Mouse (Mus musculus) forebrain, postnatal 0 days (tissue): ENCODE results near the gene Wipf1. TPM values are rescaled to one million over a fixed set of nuclear protein-coding genes. Genes with fewer than 3 reads are reported as not detected.

Experiments
- ATAC-seq: fragments of 200-750 bp; cut with Nextera tagmentation; 2 replicates; pipeline ENCODE4 v1.8.0; 2017; ENCODE audit warnings: mild to moderate bottlenecking, moderate library complexity
- DNase-seq: peaks from one replicate; pipeline ENCODE4 v3.0.0-alpha.2; 2015
- H3K27ac ChIP-seq: fragments of 300-500 bp; sonication (generic); 2 replicates; pipeline ENCODE4 v1.5.1; 2014; ENCODE audit warnings: low read depth, mild to moderate bottlenecking, antibody characterized with exemption, low read length, moderate library complexity, mixed read lengths
- H3K27me3 ChIP-seq: fragments of 300-500 bp; sonication (generic); 2 replicates; pipeline ENCODE4 v1.6.1; 2014; ENCODE audit warnings: mild to moderate bottlenecking, low read length, mixed read lengths; ENCODE audit not compliant: insufficient read depth
- H3K36me3 ChIP-seq: fragments of 300-500 bp; sonication (generic); 2 replicates; pipeline ENCODE4 v1.6.1; 2014; ENCODE audit warnings: mild to moderate bottlenecking, moderate library complexity; ENCODE audit not compliant: insufficient read depth
- H3K4me1 ChIP-seq: fragments of 300-500 bp; sonication (generic); 2 replicates; pipeline ENCODE4 v1.6.1; 2014; ENCODE audit warnings: antibody characterized with exemption; ENCODE audit not compliant: insufficient read depth
- H3K4me2 ChIP-seq: fragments of 300-500 bp; sonication (generic); 2 replicates; pipeline ENCODE4 v1.6.1; 2014; ENCODE audit warnings: low read depth, mild to moderate bottlenecking, moderate library complexity
- H3K4me3 ChIP-seq: fragments of 300-500 bp; sonication (generic); 2 replicates; pipeline ENCODE4 v1.5.1; 2014; ENCODE audit warnings: low read depth, low read length, mixed read lengths
- H3K9ac ChIP-seq: fragments of 300-500 bp; sonication (generic); 2 replicates; pipeline ENCODE4 v1.6.1; 2014; ENCODE audit warnings: mild to moderate bottlenecking
- H3K9me3 ChIP-seq: fragments of 300-500 bp; sonication (generic); 2 replicates; pipeline ENCODE4 v1.6.1; 2016; ENCODE audit warnings: low read length
- CTCF ChIP-seq: sonication (generic); IDR thresholded peaks from 2 replicates; pipeline ENCODE4 v1.5.1; 2016; ENCODE audit warnings: antibody characterized with exemption, control low read depth, low read depth
- WGBS: fragments of 180-500 bp; shearing (Covaris S2); extraction: QIAGEN DNeasy Blood & Tissue Kit; methylation state at CpG from one replicate; pipeline ENCODE4 v1.1.7; 2014; 5-methylcytosine and 5-hydroxymethylcytosine counted together
- polyA plus RNA-seq: library from polyadenylated mRNA; unstranded; fragments of >200 nt; fragmentation: Nextera tagmentation; extraction: Ambion mirVana; gene quantifications from 2 replicates; pipeline ENCODE4 v1.2.1, GENCODE M21; 2015
- total RNA-seq: library from RNA; depleted of rRNA; stranded (reverse); fragments of >200 nt; gene quantifications from 2 replicates; pipeline ENCODE4 v1.2.3, GENCODE M21; 2014

Gene Wipf1
- total and polyA plus RNA-seq, 2 experiments from 2014 or later = 2.0 to 2.4 TPM

DNA sequence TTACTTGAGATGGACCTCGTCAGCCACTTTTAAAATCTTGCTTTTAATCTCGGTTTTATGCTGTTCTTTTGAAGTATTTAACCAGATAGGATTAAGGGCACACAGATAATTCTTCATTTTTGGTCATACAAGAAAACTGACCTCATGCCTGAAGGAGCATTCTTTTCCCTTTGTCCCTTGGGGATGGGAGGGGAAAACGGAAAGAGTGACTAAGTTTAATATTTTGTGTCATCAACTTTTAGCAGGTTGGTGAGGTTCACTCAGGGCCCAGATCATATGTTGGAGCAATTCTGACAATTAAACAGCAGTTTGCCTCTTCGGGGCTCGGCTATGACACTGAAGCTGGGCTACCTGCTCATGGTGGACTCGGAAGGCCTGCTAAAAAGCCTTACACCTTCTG lies 60.0 kb downstream of the Wipf1 start:
- Histone ChIP-seq H3K4me1 (no peaks in the 10 kb centered on the region), H3K9me3 (no peaks in the 10 kb centered on the region), H3K9ac (no peak overlapping the region), H3K4me3 (no peak overlapping the region), H3K27me3 (no peaks in the 10 kb centered on the region), H3K27ac (no peak overlapping the region), H3K4me2 (no peak overlapping the region), H3K36me3 (no peaks in the 10 kb centered on the region)
- no peak for TF ChIP-seq CTCF
- 92% methylated on average over 6 of the region's 6 CpGs for WGBS
- DNase-seq (no peak), ATAC-seq (no peak)

DNA sequence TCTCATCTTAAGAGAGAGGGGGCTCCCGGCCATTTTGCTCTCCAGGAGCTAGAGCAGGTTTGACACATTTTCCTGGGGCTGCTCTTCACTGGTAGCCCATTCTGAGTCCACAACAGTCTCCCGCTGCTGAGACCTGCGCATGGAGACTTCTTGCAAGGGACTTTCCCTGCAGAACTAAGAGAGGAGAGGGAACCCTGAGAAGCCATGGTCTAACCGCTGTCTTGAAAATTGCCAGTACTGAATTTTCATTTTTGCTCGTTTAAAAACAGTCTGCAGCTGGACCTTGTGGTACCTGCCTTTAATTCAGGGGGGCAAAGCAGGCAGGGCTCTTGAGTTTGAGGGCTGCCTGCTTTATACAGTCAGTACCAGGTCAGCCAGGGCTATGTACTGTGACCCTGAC lies 60.5 kb downstream of the Wipf1 start:
- H3K4me1 ChIP-seq = no peaks in the 10 kb centered on the region
- no peaks in the 10 kb centered on the region for H3K27me3 ChIP-seq
- no peak for TF ChIP-seq CTCF
- DNase-seq = no peak
- no peak for ATAC-seq
- no peak overlapping the region for H3K4me3 ChIP-seq
- no peak overlapping the region for H3K4me2 ChIP-seq
- no peak overlapping the region for H3K27ac ChIP-seq
- no peaks in the 10 kb centered on the region for H3K9me3 ChIP-seq
- H3K36me3 ChIP-seq = no peaks in the 10 kb centered on the region
- no peak overlapping the region for H3K9ac ChIP-seq
- WGBS = 94% methylated on average over 5 of the region's 5 CpGs

DNA sequence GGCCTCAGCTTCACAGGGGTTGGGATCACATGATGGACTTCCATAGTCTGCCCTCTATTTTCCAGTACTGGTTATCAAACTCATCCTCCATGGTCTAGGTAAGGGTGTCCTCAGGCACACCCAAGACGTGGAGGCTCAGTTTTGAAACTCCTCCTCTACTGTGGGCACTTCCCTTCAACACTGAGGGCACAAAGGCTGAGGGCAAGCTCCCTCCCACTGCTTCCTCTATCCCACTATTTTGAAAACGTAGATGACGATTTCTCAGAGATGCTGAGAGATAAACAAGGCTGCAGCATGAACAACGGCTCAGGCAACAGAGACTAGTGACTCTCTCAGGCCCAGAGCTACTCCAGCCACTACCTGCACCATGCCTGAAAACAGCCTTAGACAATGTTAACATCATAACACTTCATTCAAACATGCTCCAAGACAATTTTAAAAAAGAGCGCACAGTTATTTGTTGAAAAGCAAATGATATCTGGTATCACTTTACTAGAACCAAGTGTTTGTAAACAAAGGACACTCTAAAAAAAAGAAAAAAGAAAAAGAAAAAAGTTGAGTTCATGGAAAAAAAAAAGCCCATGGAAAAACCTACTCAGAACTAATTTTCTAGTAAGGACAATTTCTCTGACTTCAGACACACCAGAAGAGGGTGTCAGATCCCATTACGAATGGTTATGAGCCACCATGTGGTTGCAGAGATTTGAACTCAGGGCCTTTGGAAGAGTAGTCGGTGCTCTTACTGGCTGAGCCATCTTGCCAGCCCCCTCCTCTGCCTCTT lies 62.3 kb downstream of the Wipf1 start:
- no peaks in the 10 kb centered on the region for H3K36me3 ChIP-seq
- ATAC-seq (no peak), DNase-seq (no peak)
- no peak overlapping the region for H3K4me2 ChIP-seq
- H3K9ac ChIP-seq = no peak overlapping the region
- H3K27me3 ChIP-seq = no peaks in the 10 kb centered on the region
- 86% methylated on average over 7 of the region's 7 CpGs for WGBS
- H3K27ac ChIP-seq = no peak overlapping the region
- no peak for TF ChIP-seq CTCF
- no peaks in the 10 kb centered on the region for H3K9me3 ChIP-seq
- H3K4me1 ChIP-seq = no peaks in the 10 kb centered on the region
- H3K4me3 ChIP-seq = no peak overlapping the region

DNA sequence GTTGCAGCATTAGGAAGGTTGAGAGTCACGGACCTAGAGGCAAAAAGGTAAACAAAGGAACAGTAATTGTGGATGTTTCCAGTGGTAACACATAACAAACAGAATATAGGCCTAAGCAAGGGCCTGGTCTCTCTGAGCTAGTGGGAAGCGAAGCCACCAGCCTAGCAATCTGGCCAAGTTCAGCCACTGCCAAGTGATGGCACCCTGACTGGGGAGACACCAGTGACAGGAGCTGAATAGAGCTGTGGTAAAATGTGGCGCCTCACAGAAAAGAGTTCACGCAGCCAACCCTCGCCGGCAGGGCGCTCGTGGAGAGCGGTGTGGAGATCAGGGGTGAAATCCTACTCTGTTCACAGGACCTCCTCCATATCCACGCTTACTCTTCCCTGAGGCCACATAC lies 63.1 kb downstream of the Wipf1 start:
- Histone ChIP-seq H3K9ac (no peak overlapping the region), H3K9me3 (no peaks in the 10 kb centered on the region), H3K4me3 (no peak overlapping the region), H3K36me3 (no peaks in the 10 kb centered on the region), H3K4me1 (no peaks in the 10 kb centered on the region), H3K27ac (no peak overlapping the region), H3K4me2 (no peak overlapping the region), H3K27me3 (no peaks in the 10 kb centered on the region)
- DNase-seq = no peak
- no peak for ATAC-seq
- WGBS = 93% methylated on average over 10 of the region's 10 CpGs
- no peak for TF ChIP-seq CTCF

DNA sequence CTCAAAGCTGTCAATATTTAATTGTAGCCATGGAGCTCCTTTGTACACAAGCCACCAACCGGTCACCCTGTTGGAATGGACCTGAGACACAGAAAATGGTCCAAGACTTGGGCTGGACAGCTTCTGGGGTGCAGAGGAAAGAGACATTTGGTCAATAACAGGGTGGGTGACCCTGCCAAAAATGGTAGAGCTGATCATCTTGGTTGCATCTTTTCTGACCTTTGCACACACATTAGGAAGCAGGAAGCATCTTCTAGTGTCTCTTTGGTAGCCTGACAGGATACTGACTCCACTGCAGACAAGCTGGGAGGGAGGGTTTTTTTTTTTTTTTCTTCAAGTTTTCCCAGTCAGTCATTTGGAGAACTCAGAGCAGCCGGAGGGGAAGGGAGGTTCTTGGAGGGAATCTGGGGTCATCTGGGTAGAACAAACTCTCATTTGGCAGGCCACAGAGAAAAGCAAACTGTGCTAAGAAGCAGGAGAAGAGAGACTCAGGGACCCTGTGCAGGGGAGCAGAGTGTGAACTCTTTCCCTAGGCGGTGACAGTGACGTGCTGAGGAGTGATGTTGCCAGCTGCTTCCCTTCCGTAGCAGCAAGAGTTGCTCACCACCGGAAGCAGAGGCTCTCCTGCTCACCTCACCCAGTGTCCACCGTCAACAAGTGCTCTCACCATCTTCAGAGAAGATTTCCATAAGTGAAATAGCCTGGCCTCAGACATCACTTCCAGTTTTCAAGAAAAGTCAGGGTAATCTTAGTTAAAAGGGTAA lies 65.9 kb downstream of the Wipf1 start:
- no peak overlapping the region for H3K27ac ChIP-seq
- no peaks in the 10 kb centered on the region for H3K36me3 ChIP-seq
- H3K4me1 ChIP-seq = no peaks in the 10 kb centered on the region
- H3K27me3 ChIP-seq = no peaks in the 10 kb centered on the region
- H3K4me3 ChIP-seq = no peak overlapping the region
- TF ChIP-seq CTCF = no peak
- H3K9me3 ChIP-seq = no peaks in the 10 kb centered on the region
- no peak overlapping the region for H3K4me2 ChIP-seq
- H3K9ac ChIP-seq = no peak overlapping the region
- no peak for DNase-seq
- no peak for ATAC-seq
- 61% methylated on average over 7 of the region's 7 CpGs for WGBS

DNA sequence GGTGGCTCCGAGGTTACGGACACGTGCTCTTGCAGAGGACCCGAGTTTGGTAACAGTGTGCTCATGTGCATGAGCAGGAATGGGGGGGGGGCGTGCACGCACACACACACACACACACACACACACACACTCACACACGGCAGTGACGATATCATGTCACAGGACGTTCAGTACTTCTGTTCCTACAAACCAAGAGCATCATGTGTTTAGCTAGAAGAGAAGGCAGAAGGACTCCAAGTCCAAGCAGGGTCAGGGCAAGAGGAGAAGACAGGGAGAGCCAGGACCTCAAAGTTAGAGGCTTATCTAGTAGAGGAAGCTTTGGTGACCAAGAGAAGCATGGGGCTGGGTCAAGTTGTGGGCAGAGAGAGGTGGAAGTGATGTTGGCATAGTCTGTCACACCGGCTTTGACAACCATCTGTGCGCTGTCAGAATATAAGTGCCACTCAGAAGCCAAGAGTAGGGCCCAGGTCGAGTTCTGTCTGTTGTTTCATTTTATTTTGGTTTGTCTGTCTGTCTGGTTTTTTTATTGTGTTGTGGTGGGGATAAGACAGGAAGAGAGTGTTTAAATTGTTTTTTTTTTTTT lies 66.7 kb downstream of the Wipf1 start:
- Histone ChIP-seq H3K27me3 (no peaks in the 10 kb centered on the region), H3K27ac (no peak overlapping the region), H3K4me2 (no peak overlapping the region), H3K9me3 (no peaks in the 10 kb centered on the region), H3K4me3 (no peak overlapping the region), H3K4me1 (no peaks in the 10 kb centered on the region), H3K36me3 (no peaks in the 10 kb centered on the region), H3K9ac (no peak overlapping the region)
- 95% methylated on average over 12 of the region's 12 CpGs for WGBS
- DNase-seq = no peak
- no peak for TF ChIP-seq CTCF
- no peak for ATAC-seq

DNA sequence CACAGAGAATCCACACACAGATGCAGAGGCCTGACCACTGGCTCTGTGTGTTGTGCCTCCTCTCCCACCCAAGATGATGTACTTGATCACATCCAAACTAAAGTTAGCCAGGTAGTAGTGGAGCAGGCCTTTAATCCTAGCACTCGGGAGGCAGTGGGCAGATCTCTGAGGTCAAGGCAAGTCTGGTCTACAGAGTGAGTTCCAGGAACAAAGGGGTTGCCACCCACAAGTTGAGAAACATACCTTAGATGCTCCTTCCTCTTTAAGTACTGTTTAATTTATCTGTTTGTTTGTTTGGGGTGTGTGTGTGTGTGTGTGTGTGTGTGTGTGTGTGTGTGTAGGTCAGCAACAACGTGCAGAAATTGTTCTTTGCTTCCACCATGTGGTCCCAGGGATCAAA lies 67.3 kb downstream of the Wipf1 start:
- no peaks in the 10 kb centered on the region for H3K9me3 ChIP-seq
- H3K27me3 ChIP-seq = no peaks in the 10 kb centered on the region
- no peaks in the 10 kb centered on the region for H3K4me1 ChIP-seq
- H3K9ac ChIP-seq = no peak overlapping the region
- H3K36me3 ChIP-seq = no peaks in the 10 kb centered on the region
- TF ChIP-seq CTCF = no peak
- ATAC-seq (no peak), DNase-seq (no peak)
- no peak overlapping the region for H3K27ac ChIP-seq
- no peak overlapping the region for H3K4me3 ChIP-seq
- no peak overlapping the region for H3K4me2 ChIP-seq
- 87% methylated on average over 2 of the region's 2 CpGs for WGBS
